Mouse (Mus musculus) liver, adult 2 months (tissue): ENCODE results near the gene Tmem190.

Experiments
- CTCF ChIP-seq: fragments of 200-500 bp; IDR thresholded peaks from 2 replicates; pipeline ENCODE4 v1.5.1; 2011; ENCODE audit warnings: low read depth, low read length, control low read depth
- POLR2A ChIP-seq: fragments of 200-500 bp; IDR thresholded peaks from 2 replicates; pipeline ENCODE4 v1.6.1; 2011; ENCODE audit warnings: low read length, control low read depth; ENCODE audit not compliant: insufficient read depth; ENCODE audit errors: extremely low read depth

- TF ChIP-seq CTCF (no peak), POLR2A (0 out of 2 replicates have a peak, but pooled peaks have one; percentile 19)
These were observed 6.7 kb downstream of the Tmem190 start, which contains the start of gene Tmem238 for GRCm38 (mm10) chr7:4789436-4789935.
